In the genomic region with DNA sequence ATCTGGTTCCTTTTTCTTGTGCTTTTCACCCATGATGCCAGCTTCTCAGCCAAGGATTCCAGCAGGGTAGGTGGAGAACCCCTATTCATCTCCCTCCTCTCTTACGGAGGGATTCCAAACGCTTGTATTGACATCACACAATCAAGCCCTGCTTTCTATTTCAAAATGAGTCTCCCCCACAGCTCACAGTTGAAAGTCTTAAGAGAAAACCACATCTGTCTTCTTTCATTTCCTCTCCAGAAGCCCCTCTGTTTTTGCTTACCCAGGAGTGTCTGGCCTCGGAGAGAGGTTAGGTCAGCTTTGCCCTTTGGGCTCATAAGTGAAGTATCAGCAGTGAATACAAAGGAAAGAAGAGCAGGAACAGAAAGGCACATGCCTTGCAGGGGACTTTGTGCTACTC, we compare ENCODE assay signal across 23 mouse cellular contexts. TPM values are rescaled to one million over a fixed set of nuclear protein-coding genes. Genes with fewer than 3 reads are reported as not detected.
DNase-seq lines count a peak whose midpoint lies in the region; ATAC-seq lines count a peak whose summit lies in the region.
"Had no signal": no experiment of that assay in that cellular context is flagged by ENCODE, and none has a peak within 500 bp of the region (broad histone marks: within the 10 kb centered on the region; RNA-seq: fewer than 3 reads in every experiment).

No protein-coding gene starts in this region.

- H3K9me3 ChIP-seq in midbrain, embryonic 11.5 days (ENCODE audit: control insufficient read depth, low read length), result no peaks in the 10 kb centered on the region
- H3K9me3 ChIP-seq: embryonic facial prominence, embryonic 10.5 days; forebrain, embryonic 13.5 days; heart, embryonic 10.5 days; heart, embryonic 15.5 days; hindbrain, embryonic 13.5 days had no signal

- H3K4me3 ChIP-seq in midbrain, embryonic 11.5 days (ENCODE audit: low read depth, low read length), result no peak overlapping the region
- H3K4me3 ChIP-seq: embryonic facial prominence, embryonic 10.5 days; forebrain, embryonic 13.5 days; heart, embryonic 10.5 days; heart, embryonic 15.5 days; hindbrain, embryonic 13.5 days had no signal

- peak; percentile 72 for ATAC-seq in common myeloid progenitor, adult 5-6 weeks (replicated peaks; ENCODE audit: low read depth, poor library complexity, severe bottlenecking)
- no peak for ATAC-seq in midbrain, embryonic 11.5 days (ENCODE audit: low FRiP score)
- ATAC-seq: forebrain, embryonic 13.5 days; forebrain, postnatal 0 days had no signal

- WGBS in midbrain, embryonic 11.5 days, result 40% methylated on average over 3 of the region's 3 CpGs

- peak; percentile 42 for DNase-seq in layer of hippocampus, adult 9-11 months
- no peak for DNase-seq in layer of hippocampus, postnatal 14 days (ENCODE audit: low spot score in 2 of 2)
- peak; percentile 40 for DNase-seq in A20 (ENCODE audit: low read depth, low spot score)
- DNase-seq in splenic B cell, adult 2 months (ENCODE audit: low read depth, low spot score), result peak; percentile 9
- no peak for DNase-seq in embryo, embryonic 10 days (ENCODE audit: low spot score)
- no peak for DNase-seq in midbrain, embryonic 11.5 days (ENCODE audit: low spot score, missing footprints)
- DNase-seq: adrenal gland, adult 2 months; adrenal gland, postnatal 25 days; cerebellum, adult 2 months; cerebellum, postnatal 14 days; forebrain, postnatal 0 days; gastrocnemius, postnatal 25 days; heart, adult 18-20 months; heart, postnatal 14 days had no signal

- H3K4me2 ChIP-seq in midbrain, embryonic 11.5 days, result no peak overlapping the region
- H3K4me2 ChIP-seq: forebrain, embryonic 13.5 days; heart, embryonic 15.5 days; hindbrain, embryonic 13.5 days had no signal

- H3K4me1 ChIP-seq in midbrain, embryonic 11.5 days (ENCODE audit: control insufficient read depth, insufficient read depth, low read length), result no peaks in the 10 kb centered on the region
- H3K4me1 ChIP-seq: forebrain, embryonic 13.5 days; heart, embryonic 10.5 days; heart, embryonic 15.5 days; hindbrain, embryonic 13.5 days had no signal

- no peak overlapping the region for H3K9ac ChIP-seq in midbrain, embryonic 11.5 days (ENCODE audit: low read length)
- H3K9ac ChIP-seq: forebrain, embryonic 13.5 days; forebrain, postnatal 0 days; heart, embryonic 15.5 days; hindbrain, embryonic 13.5 days had no signal

- H3K27ac ChIP-seq in midbrain, embryonic 11.5 days (ENCODE audit: low read depth, low read length), result no peak overlapping the region
- H3K27ac ChIP-seq: embryonic facial prominence, embryonic 10.5 days; forebrain, embryonic 13.5 days; heart, embryonic 10.5 days; heart, embryonic 15.5 days; hindbrain, embryonic 13.5 days had no signal

- no peaks in the 10 kb centered on the region for H3K27me3 ChIP-seq in splenic B cell, adult 2 months (ENCODE audit: control insufficient read depth, insufficient read depth, low read length, poor library complexity, severe bottlenecking)
- no peaks in the 10 kb centered on the region for H3K27me3 ChIP-seq in midbrain, embryonic 11.5 days (ENCODE audit: control insufficient read depth, insufficient read depth, low read length)
- H3K27me3 ChIP-seq: forebrain, embryonic 13.5 days; heart, embryonic 15.5 days; hindbrain, embryonic 13.5 days had no signal

- H3K36me3 ChIP-seq in splenic B cell, adult 2 months (ENCODE audit: control insufficient read depth, insufficient read depth, low read length, poor library complexity, severe bottlenecking), result no peaks in the 10 kb centered on the region
- no peaks in the 10 kb centered on the region for H3K36me3 ChIP-seq in midbrain, embryonic 11.5 days (ENCODE audit: control insufficient read depth, insufficient read depth, low read length)
- H3K36me3 ChIP-seq: embryonic facial prominence, embryonic 10.5 days; heart, embryonic 10.5 days; heart, embryonic 15.5 days; hindbrain, embryonic 13.5 days had no signal

RNA-seq across cellular contexts. Expression of gene Il12b, which starts 17.7 kb away (rescaled TPM):
- not detected for total RNA-seq in layer of hippocampus, postnatal 14 days (2021)
- total RNA-seq in common myeloid progenitor, adult 5-6 weeks (2017), result not detected in 2 replicates
- not detected in 2 replicates for polyA plus RNA-seq in midbrain, embryonic 11.5 days (2014; fragmentation: Nextera tagmentation; extraction: Ambion mirVana)
- total RNA-seq: adrenal gland, adult 2 months; adrenal gland, postnatal 25 days; ES-E14; forebrain, postnatal 0 days; gastrocnemius, adult 18-20 months; gastrocnemius, postnatal 25 days; heart, adult 18-20 months; heart, postnatal 14 days; hematopoietic stem cell, adult 5-6 weeks had no signal
- polyA plus RNA-seq: adrenal gland, adult 2 months; cerebellum, adult 2 months; embryonic facial prominence, embryonic 10.5 days; forebrain, embryonic 13.5 days; forebrain, postnatal 0 days; heart, embryonic 10.5 days; heart, embryonic 15.5 days had no signal

Comparison
In these comparisons a context has a peak if more than half of its experiments do, and no peak if none do; other contexts are left out.
1. DNase-seq: peak in layer of hippocampus, adult 9-11 months (single experiment), A20 (single experiment) and splenic B cell, adult 2 months (single experiment); none in layer of hippocampus, postnatal 14 days (0 of 2), embryo, embryonic 10 days (single experiment) and midbrain, embryonic 11.5 days (single experiment).